Mouse (Mus musculus) WW6 (cell line): ENCODE measurements around the gene Ube2e2.

Source experiments
- DNase-seq: peaks from one replicate; pipeline ENCODE4 v3.0.0-alpha.2; 2013; ENCODE audit warnings: low read depth, low spot score

The Ube2e2 gene

GRCm38 (mm10) chr14:18893947-18894445, at the start of gene Ube2e2:
Ube2e2 (minus strand) TSS chr14:18894267.
- DNase-seq, result no peak

- DNase-seq, result no peak
Measured at GRCm38 (mm10) chr14:18940068-18940467, 46.0 kb upstream of the Ube2e2 start.

DNA sequence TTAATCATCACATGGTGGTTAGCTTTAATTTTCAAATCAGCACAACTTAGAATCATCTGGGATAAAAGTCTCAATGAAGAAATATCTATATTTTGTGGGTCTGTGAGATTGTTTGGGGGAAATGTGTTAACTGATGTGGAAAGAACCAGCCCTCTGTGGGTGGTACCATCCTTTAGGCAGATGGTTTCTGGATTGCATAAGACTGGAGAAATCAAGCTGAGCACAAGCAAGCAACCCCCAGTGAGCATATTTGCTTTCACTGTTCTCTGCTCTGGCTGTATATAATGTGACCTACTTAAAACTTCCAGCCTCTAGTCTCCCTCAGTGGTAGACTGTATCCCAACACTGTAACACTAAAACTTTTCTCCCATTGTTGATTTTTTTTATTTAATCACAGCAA, 9.5 kb upstream of the Ube2e2 start:
- no peak for DNase-seq

- DNase-seq, result peak; percentile 56
Measured at GRCm38 (mm10) chr14:18893121-18893946, 733 bp downstream of the Ube2e2 start.

DNA sequence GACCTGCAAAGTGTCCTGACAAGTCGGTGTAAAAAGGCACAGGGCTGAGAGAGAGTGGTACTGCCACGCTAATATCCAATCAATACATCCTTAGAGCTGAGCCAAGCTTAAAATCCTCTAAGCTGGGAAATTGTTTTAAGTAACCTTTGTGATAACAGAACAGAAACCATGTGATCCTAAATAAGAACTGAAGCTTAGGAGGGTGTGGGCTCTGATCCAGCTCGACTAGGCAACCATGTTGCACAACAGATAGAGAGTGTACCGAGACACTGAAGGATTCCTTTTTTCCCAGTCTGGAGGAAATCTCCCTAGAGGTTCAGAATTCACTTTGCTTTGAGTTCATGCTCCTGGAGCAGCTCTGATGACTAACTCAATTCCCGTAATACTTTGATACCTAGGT, 4.5 kb downstream of the Ube2e2 start:
- DNase-seq, result no peak

DNA sequence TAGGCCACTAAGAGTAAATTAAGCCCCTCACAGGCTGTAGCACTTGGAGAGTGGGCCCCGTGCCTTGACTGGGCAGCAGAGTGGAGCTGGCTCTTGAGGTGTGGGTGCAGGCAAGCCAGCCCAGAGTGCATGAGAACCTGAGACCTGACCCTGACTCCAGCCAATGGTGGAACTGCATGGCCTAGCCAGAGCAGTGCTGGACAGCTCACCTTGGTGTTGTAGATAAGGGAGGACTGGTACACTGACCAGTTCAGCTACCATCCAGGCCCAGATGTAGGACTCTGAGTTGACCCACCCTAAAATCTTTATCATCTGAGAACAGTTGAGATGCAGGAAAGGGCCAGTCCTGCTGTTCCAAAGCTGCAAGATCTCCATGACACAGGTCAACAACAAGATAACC, 11.6 kb downstream of the Ube2e2 start:
- DNase-seq, result no peak

- DNase-seq, result no peak
Measured at GRCm38 (mm10) chr14:18870716-18871115, 23.4 kb downstream of the Ube2e2 start.

DNA sequence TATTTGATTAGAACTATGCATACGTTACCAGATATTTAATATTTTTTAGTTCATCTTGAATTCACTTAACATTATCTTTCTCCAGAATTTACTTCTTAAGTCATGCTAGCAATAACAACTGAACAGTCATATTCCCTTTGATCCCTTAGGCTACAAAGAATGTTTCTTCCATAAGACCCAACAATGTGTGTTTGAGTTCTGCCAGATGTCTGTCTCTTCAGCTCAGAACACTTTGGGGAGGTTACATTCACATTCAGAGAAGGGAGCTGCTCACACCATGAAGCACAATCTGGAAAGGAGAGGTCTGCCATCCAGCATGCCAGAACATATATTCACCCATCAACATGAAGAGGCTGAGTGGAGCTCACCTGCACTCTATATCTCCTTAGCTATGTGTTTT, 65.4 kb downstream of the Ube2e2 start:
- no peak for DNase-seq

DNA sequence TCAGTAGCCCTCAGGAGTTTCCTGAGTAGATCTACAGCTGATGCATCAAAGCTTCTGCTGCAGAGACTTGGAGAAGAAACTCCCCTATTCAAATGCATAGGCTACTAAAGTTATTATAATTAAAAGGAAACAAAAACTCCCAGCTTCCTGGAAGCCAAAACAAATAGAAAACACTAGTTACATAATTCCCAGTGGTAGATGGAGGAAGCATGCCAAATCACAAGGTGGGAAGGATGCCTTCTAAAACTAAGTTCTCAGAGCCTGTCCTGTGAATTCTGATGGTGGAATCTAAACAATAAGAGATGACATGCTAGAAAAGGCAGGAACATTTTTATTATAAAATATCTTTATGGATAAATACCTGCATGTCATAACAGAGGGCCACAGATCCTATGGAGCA, 67.3 kb downstream of the Ube2e2 start:
- no peak for DNase-seq

DNA sequence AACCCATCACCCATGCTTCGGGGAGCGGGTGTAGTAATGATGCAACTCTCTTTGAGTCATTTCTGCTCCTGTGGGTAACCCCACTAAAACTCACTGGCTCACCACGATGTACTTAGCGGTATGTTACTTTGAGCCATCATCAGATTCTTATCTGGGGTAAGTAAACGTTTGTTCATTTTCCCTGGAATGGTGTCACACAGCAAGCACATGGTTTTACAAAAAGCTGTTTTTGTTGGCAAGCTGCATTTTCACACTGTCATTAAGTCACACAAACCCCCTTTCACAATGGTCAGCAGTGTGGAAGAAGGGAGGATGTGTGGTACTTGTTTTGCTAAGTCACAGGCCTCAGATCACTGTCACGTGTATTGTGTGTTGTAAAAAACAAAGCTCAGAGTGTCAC, 73.4 kb downstream of the Ube2e2 start:
- DNase-seq, result no peak

DNA sequence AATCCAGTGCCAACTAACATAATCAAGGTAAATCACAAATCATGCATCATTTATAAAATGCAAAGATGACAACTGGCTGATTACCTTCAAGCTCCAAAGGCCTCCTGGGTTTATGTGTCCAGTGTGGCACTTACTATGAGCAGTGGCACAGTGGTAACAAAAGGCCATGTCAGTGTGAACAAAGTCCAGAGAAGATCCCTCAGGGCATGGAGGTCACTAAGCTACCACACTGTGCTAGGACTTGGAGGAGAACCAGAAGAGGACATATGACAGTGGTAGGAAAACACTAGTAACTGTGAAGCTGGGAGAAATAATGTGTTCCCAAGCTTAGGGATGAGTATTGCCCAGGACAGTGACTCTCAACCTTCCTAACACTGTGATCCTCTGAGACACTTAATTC, 97.2 kb downstream of the Ube2e2 start:
- no peak for DNase-seq

DNA sequence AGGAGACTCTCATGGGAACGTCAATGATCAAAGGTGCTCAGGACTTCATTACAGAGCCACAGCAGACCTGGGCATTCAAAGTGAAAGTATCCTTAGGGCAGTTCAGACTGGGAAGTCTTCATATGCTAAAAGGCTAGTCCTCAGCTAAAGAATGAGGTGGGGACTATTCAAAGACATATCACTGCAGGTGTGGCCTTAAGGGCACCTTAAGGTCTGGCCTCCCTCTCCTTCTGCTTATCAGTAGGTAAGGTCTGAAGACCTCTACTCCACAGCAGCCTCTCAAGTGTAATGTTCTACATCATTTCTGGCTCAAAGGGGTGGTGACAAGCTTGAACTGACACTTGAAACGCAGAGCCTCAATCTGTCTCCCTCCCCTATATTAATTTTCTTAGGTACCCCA, 98.3 kb downstream of the Ube2e2 start:
- no peak for DNase-seq

DNA sequence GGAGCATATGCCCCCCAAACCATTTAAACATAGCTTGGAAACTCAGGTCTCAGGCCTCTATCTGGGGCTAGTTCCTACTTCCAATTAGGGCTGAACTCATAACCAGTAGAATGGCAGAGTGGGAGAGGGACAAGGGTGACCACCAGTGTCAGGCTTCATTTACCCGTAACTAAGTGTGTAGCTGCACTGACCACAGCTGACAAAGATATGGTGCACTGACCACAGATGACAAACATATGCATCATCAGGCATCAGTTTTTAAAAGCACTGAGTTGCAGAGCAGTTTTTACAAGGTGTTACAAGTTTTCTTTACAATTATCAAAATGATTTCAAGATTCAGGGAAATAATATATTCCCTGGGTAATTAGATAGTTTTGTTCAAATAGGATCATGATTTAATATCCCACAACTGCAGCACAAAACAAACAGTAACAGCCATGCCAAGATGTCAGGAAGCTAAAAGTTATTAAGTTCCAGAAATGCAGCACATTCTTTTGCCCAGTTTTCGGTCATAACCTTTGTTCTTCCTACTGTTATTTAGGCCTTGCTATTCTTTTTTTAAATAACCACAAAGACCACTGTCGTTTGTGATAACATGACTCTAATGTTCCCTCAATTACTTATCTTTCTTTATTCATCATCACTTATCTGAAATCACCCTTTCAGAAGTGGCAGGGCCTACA, 114.9 kb downstream of the Ube2e2 start:
- no peak for DNase-seq

GRCm38 (mm10) chr14:18778241-18778640, 115.8 kb downstream of the Ube2e2 start:
- no peak for DNase-seq

- DNase-seq, result no peak
Measured at GRCm38 (mm10) chr14:18776132-18776531, 117.9 kb downstream of the Ube2e2 start.

DNA sequence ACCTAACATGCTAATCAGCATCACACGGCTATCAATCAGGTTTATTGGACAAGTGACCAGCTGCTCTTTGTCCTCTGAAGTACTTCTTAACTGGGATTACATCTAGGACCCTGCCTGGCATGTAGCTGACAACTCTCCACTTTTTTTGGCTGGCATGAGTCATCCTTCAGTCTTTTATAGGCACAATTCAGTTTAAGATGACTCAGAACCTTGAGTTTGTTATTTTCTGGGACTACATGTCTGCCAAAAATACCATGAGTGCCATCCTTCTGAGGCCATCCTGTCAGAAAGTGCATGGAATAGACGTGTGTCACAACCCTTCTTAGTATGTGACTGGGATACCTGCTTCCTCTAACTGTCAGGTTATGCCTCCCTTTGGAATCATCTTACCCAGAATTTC, 120.3 kb downstream of the Ube2e2 start:
- DNase-seq, result no peak

GRCm38 (mm10) chr14:18759601-18760356, 134.3 kb downstream of the Ube2e2 start:
- DNase-seq, result no peak

DNA sequence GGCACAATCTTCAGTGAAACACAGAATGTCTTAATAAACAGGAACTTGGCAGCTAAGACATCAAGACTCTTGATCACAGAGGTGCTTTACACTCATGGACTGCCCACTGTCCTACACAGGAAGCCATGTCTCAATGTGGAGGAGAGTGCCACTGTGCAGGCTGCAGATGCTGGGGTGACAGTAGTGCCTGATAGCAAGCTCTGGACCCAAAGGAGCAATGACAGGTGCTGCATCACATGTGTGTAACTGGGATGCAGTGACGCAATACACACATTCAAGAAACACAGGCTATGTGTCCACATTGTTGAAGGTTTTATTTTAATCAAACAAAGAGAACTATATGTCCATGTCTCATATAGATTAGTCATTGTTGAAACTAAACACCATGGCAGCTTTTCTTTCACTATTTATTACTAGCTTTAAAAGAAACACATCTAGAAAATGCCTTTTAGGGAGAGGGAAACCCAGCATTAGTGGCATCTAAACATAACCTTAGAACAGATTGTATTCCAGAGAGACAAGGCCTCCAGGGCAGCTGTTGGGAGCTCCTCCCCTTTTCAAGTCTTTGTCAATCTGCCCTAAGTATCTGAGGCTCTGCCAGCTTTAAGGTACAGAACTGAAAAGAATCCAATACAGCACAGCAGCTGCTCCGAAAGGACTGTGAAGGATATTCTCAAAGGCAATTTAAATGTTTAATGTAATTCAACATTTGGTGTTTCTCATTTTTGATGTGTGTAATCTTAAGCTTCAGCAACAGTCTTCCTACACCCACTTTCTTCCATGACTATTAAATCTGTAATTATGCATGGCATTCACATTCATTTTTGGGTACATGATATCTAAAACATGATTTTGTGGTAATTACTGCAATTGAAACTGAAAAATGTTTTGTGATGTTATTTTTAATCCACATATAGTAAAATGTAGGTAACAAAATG, 135.2 kb downstream of the Ube2e2 start:
- DNase-seq, result no peak

GRCm38 (mm10) chr14:18758003-18758402, 136.1 kb downstream of the Ube2e2 start:
- no peak for DNase-seq

DNA sequence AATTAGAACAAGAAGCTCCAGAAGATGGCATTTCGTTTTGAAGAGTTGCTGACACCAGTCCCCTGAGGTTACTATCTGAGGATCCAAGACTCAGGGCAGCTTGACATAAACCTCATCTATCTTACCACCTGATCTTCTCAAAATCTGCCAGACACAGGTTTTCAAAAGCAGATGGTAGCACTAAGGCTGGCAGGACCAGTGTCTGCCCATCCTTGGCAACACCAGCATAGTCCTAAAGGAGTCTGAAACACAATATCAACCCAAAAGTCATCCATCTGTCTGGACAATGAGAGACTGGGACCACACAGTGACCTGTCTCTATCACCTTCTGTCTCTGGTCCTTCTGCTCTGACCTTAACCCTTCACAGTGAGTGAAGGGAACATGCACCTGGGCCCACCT, 138.7 kb downstream of the Ube2e2 start:
- DNase-seq, result no peak

DNA sequence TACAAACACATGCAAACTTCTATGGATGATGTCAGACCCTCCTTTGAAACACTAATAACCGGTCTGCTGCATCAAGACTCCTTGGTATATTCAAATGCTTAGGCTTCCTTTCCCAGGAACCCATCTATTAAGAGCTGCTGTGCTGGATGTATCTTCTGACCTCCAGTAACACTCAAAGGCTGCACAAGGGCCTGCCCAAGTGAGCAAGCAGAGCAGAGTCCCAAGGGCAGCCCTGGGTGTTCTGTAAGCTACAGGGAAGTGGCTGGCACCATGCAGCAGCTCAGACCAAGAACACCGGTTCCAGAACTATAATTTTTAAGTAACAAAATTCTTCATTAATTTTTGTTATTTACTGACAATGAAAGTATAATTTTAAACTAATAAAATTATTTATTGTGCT, 139.5 kb downstream of the Ube2e2 start:
- no peak for DNase-seq
